Mouse (Mus musculus) thymus, postnatal 25 days (tissue): ENCODE data around the gene Gm14434.
"Not testable (repeated sequence)": the region's sequence is repeated elsewhere in the genome, so short reads cannot be mapped to it uniquely, and the experiment has no call there.

Experiments used
- DNase-seq: peaks from one replicate; pipeline ENCODE4 v3.0.0; 2022

Gene Gm14434

GRCm38 (mm10) chr2:176486683-176487082 is at the start of gene Gm14434:
Gm14434 (minus strand) TSS chr2:176486783.
- DNase-seq = not testable (repeated sequence)

DNA sequence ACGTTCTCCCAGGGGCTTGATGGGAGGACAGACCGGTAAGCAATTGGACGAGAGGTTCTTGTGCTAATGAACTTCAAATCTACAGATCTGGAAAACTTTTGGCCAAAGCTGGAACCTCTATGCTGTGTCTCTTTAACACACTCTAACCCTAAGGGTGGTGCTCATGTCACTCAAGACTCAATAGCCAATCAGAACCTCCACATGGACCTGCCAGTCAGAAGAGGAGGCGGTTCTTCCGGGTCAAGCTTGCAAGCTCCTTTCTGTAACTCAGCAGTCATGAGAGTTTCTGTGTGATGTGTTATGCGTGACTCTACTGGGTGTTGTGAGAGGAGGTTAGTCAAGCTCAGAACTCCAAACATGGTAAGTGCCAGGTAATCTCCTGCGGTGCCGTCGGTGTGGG is 34.2 kb upstream of the Gm14434 start, which contains the start of gene Zfp967:
Zfp967 (plus strand) TSS at position 301 of the 400 bp plus-strand sequence.
- DNase-seq = not testable (repeated sequence)

- DNase-seq = not testable (repeated sequence)
These were observed 63.3 kb downstream of the Gm14434 start, which contains the start of gene Gm14435 for GRCm38 (mm10) chr2:176423294-176423693. Gm14435 (plus strand) TSS chr2:176423594.
